Mouse (Mus musculus): ENCODE measurements around the gene Zfp239. TPM values are rescaled to one million over a fixed set of nuclear protein-coding genes. Genes with fewer than 3 reads are reported as not detected.
"Not testable (repeated sequence)": the region's sequence is repeated elsewhere in the genome, so short reads cannot be mapped to it uniquely, and the experiment has no call there.

Zfp239 gene
- polyA plus RNA-seq, 1 experiment from 2014 or later: 13.3 TPM

- no peak overlapping the region for H3K27ac ChIP-seq (ENCODE audit: low read depth, low read length)
- no peak for DNase-seq (ENCODE audit: low spot score)
- 79% methylated on average over 14 of the region's 14 CpGs for WGBS
- no peaks in the 10 kb centered on the region for H3K36me3 ChIP-seq (ENCODE audit: control insufficient read depth, insufficient read depth, low read length)
- no peak overlapping the region for H3K4me3 ChIP-seq (ENCODE audit: low read depth, low read length)
- H3K4me2 ChIP-seq (replicated peaks; ENCODE audit: low read depth, low read length): no peak overlapping the region
- no peaks in the 10 kb centered on the region for H3K4me1 ChIP-seq (replicated peaks; ENCODE audit: control insufficient read depth, insufficient read depth, low read length)
- ATAC-seq (ENCODE audit: low FRiP score): no peak
- H3K27me3 ChIP-seq (ENCODE audit: control insufficient read depth, insufficient read depth, low read length): no peaks in the 10 kb centered on the region
- no peaks in the 10 kb centered on the region for H3K9me3 ChIP-seq (ENCODE audit: control insufficient read depth, low read length)
- H3K9ac ChIP-seq (ENCODE audit: low read depth, low read length): no peak overlapping the region
Measured at GRCm38 (mm10) chr6:117871034-117871433, 9.1 kb downstream of the Zfp239 start.

- not testable (repeated sequence) for H3K9ac ChIP-seq (ENCODE audit: low read depth, low read length); DNase-seq (ENCODE audit: low spot score); H3K36me3 ChIP-seq (ENCODE audit: control insufficient read depth, insufficient read depth, low read length); H3K4me1 ChIP-seq (replicated peaks; ENCODE audit: control insufficient read depth, insufficient read depth, low read length); H3K4me3 ChIP-seq (ENCODE audit: low read depth, low read length); H3K9me3 ChIP-seq (ENCODE audit: control insufficient read depth, low read length); H3K27me3 ChIP-seq (ENCODE audit: control insufficient read depth, insufficient read depth, low read length); H3K27ac ChIP-seq (ENCODE audit: low read depth, low read length); H3K4me2 ChIP-seq (replicated peaks; ENCODE audit: low read depth, low read length); ATAC-seq (ENCODE audit: low FRiP score)
- 93% methylated on average over 7 of the region's 7 CpGs for WGBS
Measured at GRCm38 (mm10) chr6:117873450-117873849, 11.6 kb downstream of the Zfp239 start.

GRCm38 (mm10) chr6:117874621-117875281 is 12.9 kb downstream of the Zfp239 start:
- no peak overlapping the region for H3K4me2 ChIP-seq (replicated peaks; ENCODE audit: low read depth, low read length)
- ATAC-seq (ENCODE audit: low FRiP score) (no peak), DNase-seq (ENCODE audit: low spot score) (no peak)
- H3K4me1 ChIP-seq (replicated peaks; ENCODE audit: control insufficient read depth, insufficient read depth, low read length): no peaks in the 10 kb centered on the region
- no peaks in the 10 kb centered on the region for H3K9me3 ChIP-seq (ENCODE audit: control insufficient read depth, low read length)
- 88% methylated on average over 3 of the region's 3 CpGs for WGBS
- no peak overlapping the region for H3K4me3 ChIP-seq (ENCODE audit: low read depth, low read length)
- H3K36me3 ChIP-seq (ENCODE audit: control insufficient read depth, insufficient read depth, low read length): no peaks in the 10 kb centered on the region
- no peak overlapping the region for H3K27ac ChIP-seq (ENCODE audit: low read depth, low read length)
- no peaks in the 10 kb centered on the region for H3K27me3 ChIP-seq (ENCODE audit: control insufficient read depth, insufficient read depth, low read length)
- no peak overlapping the region for H3K9ac ChIP-seq (ENCODE audit: low read depth, low read length)

GRCm38 (mm10) chr6:117878700-117879407 is 17.0 kb downstream of the Zfp239 start:
- peak; percentile 86; the same call in 1 of the 2 replicates for ATAC-seq (ENCODE audit: low FRiP score)
- H3K4me2 ChIP-seq (replicated peaks; ENCODE audit: low read depth, low read length): peak overlapping the region; percentile 59
- H3K9me3 ChIP-seq (ENCODE audit: control insufficient read depth, low read length): no peaks in the 10 kb centered on the region
- no peaks in the 10 kb centered on the region for H3K36me3 ChIP-seq (ENCODE audit: control insufficient read depth, insufficient read depth, low read length)
- H3K27ac ChIP-seq (ENCODE audit: low read depth, low read length): peak overlapping the region; percentile 97
- DNase-seq (ENCODE audit: low spot score): peak; percentile 89
- H3K4me3 ChIP-seq (ENCODE audit: low read depth, low read length): peak overlapping the region; percentile 44
- 11% methylated on average over 26 of the region's 26 CpGs for WGBS
- no peaks in the 10 kb centered on the region for H3K4me1 ChIP-seq (replicated peaks; ENCODE audit: control insufficient read depth, insufficient read depth, low read length)
- peak overlapping the region; percentile 80 for H3K9ac ChIP-seq (ENCODE audit: low read depth, low read length)
- no peaks in the 10 kb centered on the region for H3K27me3 ChIP-seq (ENCODE audit: control insufficient read depth, insufficient read depth, low read length)

- H3K4me3 ChIP-seq (ENCODE audit: low read depth, low read length): peak overlapping the region; percentile 44
- no peaks in the 10 kb centered on the region for H3K9me3 ChIP-seq (ENCODE audit: control insufficient read depth, low read length)
- H3K27me3 ChIP-seq (ENCODE audit: control insufficient read depth, insufficient read depth, low read length): no peaks in the 10 kb centered on the region
- peak overlapping the region; percentile 59 for H3K4me2 ChIP-seq (replicated peaks; ENCODE audit: low read depth, low read length)
- DNase-seq (ENCODE audit: low spot score) (peak; percentile 100), ATAC-seq (ENCODE audit: low FRiP score) (peak; percentile 95)
- WGBS: under 1% methylated on average over 67 of the region's 67 CpGs
- H3K4me1 ChIP-seq (replicated peaks; ENCODE audit: control insufficient read depth, insufficient read depth, low read length): no peaks in the 10 kb centered on the region
- peak overlapping the region; percentile 97 for H3K27ac ChIP-seq (ENCODE audit: low read depth, low read length)
- no peaks in the 10 kb centered on the region for H3K36me3 ChIP-seq (ENCODE audit: control insufficient read depth, insufficient read depth, low read length)
- H3K9ac ChIP-seq (ENCODE audit: low read depth, low read length): peak overlapping the region; percentile 80
Measured at GRCm38 (mm10) chr6:117879408-117880115, 17.7 kb downstream of the Zfp239 start.

- WGBS: 61% methylated on average over 3 of the region's 3 CpGs
- ATAC-seq (ENCODE audit: low FRiP score): no peak
Measured at GRCm38 (mm10) chr6:117880394-117880838, 18.5 kb downstream of the Zfp239 start.

GRCm38 (mm10) chr6:117881229-117881628 is 19.3 kb downstream of the Zfp239 start:
- Histone ChIP-seq H3K4me3 (ENCODE audit: low read depth, low read length) (no peak overlapping the region), H3K27me3 (ENCODE audit: control insufficient read depth, insufficient read depth, low read length) (no peaks in the 10 kb centered on the region), H3K27ac (ENCODE audit: low read depth, low read length) (no peak overlapping the region), H3K4me2 (replicated peaks; ENCODE audit: low read depth, low read length) (no peak overlapping the region), H3K4me1 (replicated peaks; ENCODE audit: control insufficient read depth, insufficient read depth, low read length) (no peaks in the 10 kb centered on the region), H3K9me3 (ENCODE audit: control insufficient read depth, low read length) (no peaks in the 10 kb centered on the region), H3K36me3 (ENCODE audit: control insufficient read depth, insufficient read depth, low read length) (no peaks in the 10 kb centered on the region), H3K9ac (ENCODE audit: low read depth, low read length) (no peak overlapping the region)
- WGBS: 50% methylated on average over 7 of the region's 7 CpGs
- DNase-seq (ENCODE audit: low spot score) (peak; percentile 2), ATAC-seq (ENCODE audit: low FRiP score) (no peak)

More at GRCm38 (mm10) chr6:117880394-117880838, 18.5 kb downstream of the Zfp239 start:
- H3K9ac ChIP-seq (ENCODE audit: low read depth, low read length): peak overlapping the region; percentile 61; the same call in 1 of the 2 replicates
- H3K9me3 ChIP-seq (ENCODE audit: control insufficient read depth, low read length): no peaks in the 10 kb centered on the region
- DNase-seq (ENCODE audit: low spot score): peak; percentile 27
- H3K4me1 ChIP-seq (replicated peaks; ENCODE audit: control insufficient read depth, insufficient read depth, low read length): no peaks in the 10 kb centered on the region
- peak overlapping the region; percentile 44 for H3K4me3 ChIP-seq (ENCODE audit: low read depth, low read length)
- peak overlapping the region; percentile 97; the same call in 1 of the 2 replicates for H3K27ac ChIP-seq (ENCODE audit: low read depth, low read length)
- H3K27me3 ChIP-seq (ENCODE audit: control insufficient read depth, insufficient read depth, low read length): no peaks in the 10 kb centered on the region
- H3K36me3 ChIP-seq (ENCODE audit: control insufficient read depth, insufficient read depth, low read length): no peaks in the 10 kb centered on the region
- H3K4me2 ChIP-seq (replicated peaks; ENCODE audit: low read depth, low read length): peak overlapping the region; percentile 59

- Histone ChIP-seq H3K9me3 (ENCODE audit: control insufficient read depth, low read length) (no peaks in the 10 kb centered on the region), H3K36me3 (ENCODE audit: control insufficient read depth, insufficient read depth, low read length) (no peaks in the 10 kb centered on the region), H3K27me3 (ENCODE audit: control insufficient read depth, insufficient read depth, low read length) (no peaks in the 10 kb centered on the region), H3K9ac (ENCODE audit: low read depth, low read length) (no peak overlapping the region), H3K4me3 (ENCODE audit: low read depth, low read length) (no peak overlapping the region), H3K4me1 (replicated peaks; ENCODE audit: control insufficient read depth, insufficient read depth, low read length) (no peaks in the 10 kb centered on the region), H3K4me2 (replicated peaks; ENCODE audit: low read depth, low read length) (no peak overlapping the region), H3K27ac (ENCODE audit: low read depth, low read length) (no peak overlapping the region)
- DNase-seq (ENCODE audit: low spot score) (no peak), ATAC-seq (ENCODE audit: low FRiP score) (no peak)
- WGBS: 72% methylated on average over 7 of the region's 7 CpGs
Measured at GRCm38 (mm10) chr6:117881997-117882396, 20.1 kb downstream of the Zfp239 start.
